Mouse (Mus musculus): ENCODE measurements at regions not wholly inside any gene's neighbourhood (a gene's known extent, or its start where the extent isn't known, plus 50 kb on each side); places are given as distances from the start of the nearest gene placed in this dataset.

DNA sequence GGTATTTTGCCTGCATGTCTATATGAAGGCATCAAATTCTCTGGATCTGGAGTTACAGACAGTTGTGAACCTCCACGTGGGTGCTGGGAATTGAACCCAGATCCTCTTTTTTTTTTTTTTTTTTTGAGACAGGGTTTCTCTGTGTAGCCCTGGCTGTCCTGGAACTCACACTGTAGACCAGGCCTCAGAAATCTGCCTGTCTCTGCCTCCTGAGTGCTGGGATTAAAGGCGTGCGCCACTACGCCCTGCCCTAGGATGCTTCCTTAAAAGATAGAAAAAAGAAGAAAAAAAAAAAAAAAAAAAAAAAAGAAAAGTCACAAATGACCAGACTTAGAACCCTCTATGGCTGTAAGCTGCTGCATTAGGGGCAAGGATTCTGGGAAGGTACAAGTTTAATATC, 111.6 kb downstream of the Sox2 start:
- no peak for DNase-seq (ENCODE audit: low read depth)

DNA sequence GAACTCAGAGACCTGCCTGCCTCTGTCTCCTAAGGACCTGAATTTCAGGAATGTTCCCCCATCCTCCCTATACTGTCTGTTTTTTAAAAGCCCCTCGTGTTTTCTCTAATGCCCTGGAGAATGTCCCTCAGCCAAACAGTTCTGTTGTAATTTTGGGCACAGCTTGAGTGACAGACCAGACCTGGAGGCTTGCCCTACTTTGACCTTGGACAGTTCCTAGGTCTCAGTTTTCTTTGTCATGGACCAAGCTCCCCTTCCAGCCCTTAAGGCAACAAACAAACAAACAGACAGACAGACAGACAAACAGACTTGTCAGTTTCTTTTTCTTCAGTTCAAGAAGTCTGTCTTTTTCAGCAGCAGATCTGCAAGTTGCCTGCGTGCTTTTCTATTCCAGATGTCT, 114.4 kb downstream of the Sox2 start:
- DNase-seq (ENCODE audit: low read depth), result no peak

GRCm38 (mm10) chr3:34765151-34765550, 114.9 kb downstream of the Sox2 start:
- no peak for DNase-seq (ENCODE audit: low read depth)

- no peak for DNase-seq (ENCODE audit: low read depth)
These were observed 119.6 kb downstream of the Sox2 start for GRCm38 (mm10) chr3:34769818-34770217.

- no peak for DNase-seq (ENCODE audit: low read depth)
These were observed 120.1 kb downstream of the Sox2 start for GRCm38 (mm10) chr3:34770271-34770670.

GRCm38 (mm10) chr3:34772035-34772434, 121.8 kb downstream of the Sox2 start:
- DNase-seq (ENCODE audit: low read depth), result no peak

DNA sequence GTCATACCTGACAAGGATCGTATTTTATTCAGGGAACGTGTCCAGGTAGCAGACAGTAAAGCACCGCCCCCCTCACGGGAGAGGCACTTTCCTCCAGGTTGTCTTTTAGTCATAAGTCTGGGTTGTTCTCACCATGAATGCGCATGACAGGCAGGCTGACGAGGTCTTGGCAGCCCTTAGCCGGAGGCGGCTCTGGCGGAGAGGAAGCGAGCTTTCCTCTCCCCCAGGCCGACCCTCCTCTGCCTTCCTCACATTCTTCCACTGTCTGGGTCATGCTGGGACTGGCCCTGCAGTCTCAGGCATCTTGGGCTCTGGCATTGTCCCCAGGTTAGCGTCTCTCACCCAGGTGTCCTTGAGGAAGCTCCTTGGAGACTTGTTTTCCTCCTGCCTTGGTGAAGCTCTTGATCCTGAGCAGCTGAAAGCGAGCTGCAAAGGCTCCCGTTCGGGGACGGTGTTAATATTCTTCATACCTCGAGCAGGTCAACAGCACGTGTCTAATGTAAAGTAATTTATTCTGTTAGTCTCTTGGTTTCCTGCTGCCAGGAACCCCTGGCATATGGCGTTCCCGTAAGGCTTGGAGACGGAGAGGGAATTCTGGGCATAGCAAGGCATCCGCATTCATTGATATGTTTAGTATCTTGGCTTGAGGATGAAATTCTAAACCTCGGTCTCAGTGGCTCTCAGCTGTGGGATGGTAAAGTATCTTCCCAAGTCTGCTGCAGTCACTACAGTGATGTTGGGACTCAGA, 123.6 kb downstream of the Sox2 start:
- no peak for DNase-seq (ENCODE audit: low read depth)

GRCm38 (mm10) chr3:34781770-34782169, 131.6 kb downstream of the Sox2 start:
- no peak for DNase-seq (ENCODE audit: low read depth)

DNA sequence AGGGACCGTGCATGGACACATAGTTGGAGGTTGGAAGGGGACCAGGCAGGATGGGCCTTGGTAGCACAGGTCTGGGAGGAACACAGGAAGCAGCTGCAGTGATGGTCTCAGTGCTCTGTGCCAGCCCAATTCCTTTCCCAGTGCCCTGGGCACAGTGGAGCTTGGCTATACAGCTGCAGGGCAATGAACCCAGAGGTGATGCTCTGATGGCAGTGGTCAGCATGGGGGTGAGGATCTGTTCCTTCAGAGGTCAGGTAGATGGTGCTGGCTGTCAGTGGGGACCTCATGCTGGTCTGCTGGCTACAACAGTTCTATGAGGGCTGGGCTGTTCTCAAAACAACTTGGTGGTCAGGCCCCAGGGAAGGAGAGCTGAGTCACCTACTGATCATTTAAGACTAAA, 133.2 kb downstream of the Sox2 start:
- no peak for DNase-seq (ENCODE audit: low read depth)

DNA sequence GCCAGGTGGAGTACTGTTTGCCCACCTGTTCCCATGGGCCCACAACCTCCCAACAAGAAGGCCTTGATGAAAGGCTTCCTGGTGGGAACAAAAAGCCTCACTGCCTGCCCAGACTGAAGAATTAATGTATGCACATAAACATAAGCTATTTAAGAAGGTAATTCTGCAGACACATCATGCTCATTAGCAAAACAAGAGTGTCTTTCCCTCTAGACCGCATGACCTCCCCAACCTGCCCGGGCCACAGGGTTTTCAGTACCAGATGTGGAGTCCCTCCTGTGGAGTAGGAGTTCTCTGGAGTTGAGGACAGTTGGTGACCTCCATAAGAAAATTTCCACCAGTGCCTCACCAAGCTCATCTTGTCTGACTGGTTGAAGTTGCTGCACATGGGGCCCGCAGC, 137.0 kb downstream of the Sox2 start:
- no peak for DNase-seq (ENCODE audit: low read depth)

- no peak for DNase-seq (ENCODE audit: low read depth)
These were observed 145.1 kb downstream of the Sox2 start for GRCm38 (mm10) chr3:34795103-34795983.

- no peak for DNase-seq (ENCODE audit: low read depth)
These were observed 145.7 kb downstream of the Sox2 start for GRCm38 (mm10) chr3:34795984-34796266.

DNA sequence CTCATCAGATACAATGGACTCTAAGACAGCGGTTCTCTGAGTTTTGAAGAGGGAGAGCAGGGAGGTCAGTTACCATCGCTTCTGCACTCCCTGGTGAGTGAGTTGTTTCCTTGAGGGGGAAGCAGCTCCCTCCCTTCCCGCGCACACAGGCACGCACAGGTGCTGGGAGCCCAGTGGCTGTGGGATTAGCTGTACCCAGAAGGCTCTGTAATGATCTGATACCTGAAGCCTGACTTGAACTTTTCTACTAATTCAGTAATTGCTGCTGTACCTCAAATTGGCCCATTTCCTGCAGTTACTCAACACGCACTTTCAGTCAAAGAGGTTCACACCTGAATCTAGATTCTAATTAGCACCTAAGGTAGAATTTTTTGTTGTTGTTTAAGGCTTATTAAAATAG, 158.6 kb downstream of the Sox2 start:
- DNase-seq (ENCODE audit: low read depth), result no peak

- DNase-seq (ENCODE audit: low read depth), result no peak
These were observed 161.5 kb downstream of the Sox2 start for GRCm38 (mm10) chr3:34811753-34812152.

DNA sequence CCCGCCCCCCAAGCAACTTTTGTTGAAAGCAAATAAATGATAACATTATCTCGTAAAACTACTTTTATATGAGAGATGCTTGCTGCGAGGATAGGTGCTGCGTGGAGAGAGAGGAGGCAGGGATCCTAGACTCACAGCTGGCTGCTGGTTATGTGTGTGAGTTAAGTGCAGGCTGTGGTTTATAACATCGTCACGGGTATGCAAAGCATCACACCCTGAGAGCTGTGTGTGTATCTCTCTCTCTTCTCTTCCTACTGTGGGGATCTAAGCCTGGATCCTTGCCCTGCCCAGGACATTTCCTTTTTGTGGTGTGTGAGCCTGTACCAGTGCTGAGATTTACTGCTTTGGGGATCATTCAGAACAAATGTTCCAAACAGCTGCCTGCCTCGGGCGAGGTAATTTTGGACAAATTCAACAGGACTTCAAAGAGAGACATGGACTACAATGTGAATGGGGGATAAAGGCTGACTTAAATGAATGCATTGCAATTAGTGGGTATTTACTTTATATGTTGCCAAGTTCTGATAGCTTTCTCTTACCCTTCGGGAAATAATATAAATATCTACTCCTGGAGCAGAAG, 162.9 kb downstream of the Sox2 start:
- DNase-seq (ENCODE audit: low read depth), result no peak

- DNase-seq (ENCODE audit: low read depth), result no peak
These were observed 174.8 kb downstream of the Sox2 start for GRCm38 (mm10) chr3:34825036-34825435.

GRCm38 (mm10) chr3:34826396-34826795, 176.2 kb downstream of the Sox2 start:
- DNase-seq (ENCODE audit: low read depth), result no peak

GRCm38 (mm10) chr3:34828453-34829206, 178.4 kb downstream of the Sox2 start:
- no peak for DNase-seq (ENCODE audit: low read depth)

GRCm38 (mm10) chr3:34836741-34837267, 186.6 kb downstream of the Sox2 start:
- DNase-seq (ENCODE audit: low read depth), result no peak

- no peak for DNase-seq (ENCODE audit: low read depth)
These were observed 187.6 kb downstream of the Sox2 start for GRCm38 (mm10) chr3:34837644-34838332.

GRCm38 (mm10) chr3:34860877-34861649, 210.9 kb downstream of the Sox2 start:
- DNase-seq (ENCODE audit: low read depth), result no peak

Data from NIH3T3 (cell line).